Mouse (Mus musculus) thymus, adult 2 months (tissue): Measurements from ENCODE around the gene Ank3.

Experiments used
- CTCF ChIP-seq: fragments of 200-500 bp; IDR thresholded peaks from 2 replicates; pipeline ENCODE4 v1.5.1; 2012; ENCODE audit warnings: mild to moderate bottlenecking, control low read depth, low read length, moderate library complexity, borderline replicate concordance; ENCODE audit not compliant: control insufficient read depth, poor library complexity, insufficient read depth; ENCODE audit errors: extremely low read depth
- POLR2A ChIP-seq: fragments of 200-500 bp; IDR thresholded peaks from 2 replicates; pipeline ENCODE4 v1.6.1; 2012; ENCODE audit warnings: mild to moderate bottlenecking, low read length, control low read depth, moderate library complexity; ENCODE audit not compliant: control insufficient read depth, poor library complexity, insufficient read depth; ENCODE audit errors: extremely low read depth

- TF ChIP-seq CTCF (no peak), POLR2A (no peak)
Observed at GRCm38 (mm10) chr10:69581525-69581924, 183.0 kb downstream of the Ank3 start.
